Mouse (Mus musculus) monocyte, adult 5-6 weeks (primary cell): ENCODE results near the gene Mrps26. TPM values are rescaled to one million over a fixed set of nuclear protein-coding genes. Genes with fewer than 3 reads are reported as not detected.
A peak's percentile ranks its signal among the peaks of the same experiment; 100 is the strongest.
"Not testable (repeated sequence)": the region's sequence is repeated elsewhere in the genome, so short reads cannot be mapped to it uniquely, and the experiment has no call there.

Experiments
- ATAC-seq: fragments of 153-309, 156-312 bp; replicated peaks from 2 replicates; pipeline ENCODE4 v1.8.0; 2017; ENCODE audit warnings: mild to moderate bottlenecking; ENCODE audit not compliant: low TSS enrichment, insufficient number of reproducible peaks, severe bottlenecking, poor library complexity, low FRiP score
- total RNA-seq: library from RNA; stranded (forward); fragments of 200-1000, 200-491, 200-594 nt; gene quantifications from 3 replicates; pipeline ENCODE4 v1.2.3, GENCODE M21; 2017

Mrps26 gene
- total RNA-seq, result 12.2 to 32.6 TPM (median 25.0 TPM) in 3 replicates

DNA sequence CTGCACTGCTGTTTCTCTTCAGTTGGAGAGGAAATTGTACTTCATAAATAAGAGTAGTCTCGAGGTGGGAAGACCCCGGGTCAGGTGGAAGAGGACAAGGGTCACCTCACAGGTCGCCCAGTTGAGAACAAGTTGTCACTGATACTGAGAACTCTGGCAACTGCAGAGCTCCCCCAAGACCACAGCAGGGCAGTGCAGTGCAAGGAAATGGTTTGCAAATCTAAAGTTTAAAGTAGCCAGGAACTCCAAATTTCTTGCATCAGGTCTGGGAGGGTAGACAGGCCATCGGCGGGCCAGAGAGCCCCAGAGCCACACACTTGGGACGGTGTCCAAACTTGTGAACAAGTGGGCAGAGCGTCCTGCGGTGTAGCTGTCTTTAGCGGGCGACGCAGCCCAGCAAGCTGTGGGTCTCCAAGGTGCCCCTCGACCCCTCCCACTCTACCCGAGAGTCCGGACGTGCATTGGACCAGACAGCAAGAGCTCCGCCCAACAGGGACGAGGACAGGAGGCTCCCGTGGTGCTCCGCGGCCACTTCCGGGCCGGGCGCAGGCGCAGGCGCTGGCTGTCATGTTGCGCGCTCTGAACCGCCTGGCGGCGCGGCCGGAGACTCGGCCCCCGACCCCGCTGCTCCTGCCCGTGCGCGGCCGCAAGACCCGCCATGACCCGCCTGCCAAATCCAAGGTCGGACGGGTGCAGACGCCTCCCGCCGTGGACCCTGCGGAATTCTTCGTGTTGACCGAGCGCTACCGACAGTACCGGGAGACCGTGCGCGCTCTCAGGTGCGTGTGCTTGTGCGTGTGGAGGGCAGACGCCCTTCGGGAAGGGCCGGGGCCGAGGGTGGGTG, at the start of gene Mrps26:
Gene Mrps26 (plus strand): TSS at position 531 of the 844 bp plus-strand sequence.
- ATAC-seq, result peak; percentile 91

DNA sequence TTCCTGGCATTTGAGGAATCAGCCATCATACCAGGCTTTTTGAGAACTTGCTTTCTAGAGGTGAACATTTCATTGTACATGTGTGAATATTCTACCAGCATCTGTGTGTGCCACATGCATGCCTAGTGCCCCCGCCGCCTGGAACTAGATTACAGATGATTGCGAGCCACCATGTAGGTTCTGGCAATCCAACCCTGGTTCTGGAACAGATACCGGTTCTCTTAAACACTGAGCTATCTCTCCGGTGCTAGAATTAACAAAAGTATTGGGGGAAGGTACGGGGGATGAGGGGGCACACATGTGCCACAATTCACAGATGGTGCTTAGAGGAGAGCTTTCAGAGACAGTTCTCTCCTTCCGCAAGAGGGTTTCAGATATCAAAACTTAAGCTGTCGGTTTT, 49.6 kb upstream of the Mrps26 start:
- no peak for ATAC-seq

DNA sequence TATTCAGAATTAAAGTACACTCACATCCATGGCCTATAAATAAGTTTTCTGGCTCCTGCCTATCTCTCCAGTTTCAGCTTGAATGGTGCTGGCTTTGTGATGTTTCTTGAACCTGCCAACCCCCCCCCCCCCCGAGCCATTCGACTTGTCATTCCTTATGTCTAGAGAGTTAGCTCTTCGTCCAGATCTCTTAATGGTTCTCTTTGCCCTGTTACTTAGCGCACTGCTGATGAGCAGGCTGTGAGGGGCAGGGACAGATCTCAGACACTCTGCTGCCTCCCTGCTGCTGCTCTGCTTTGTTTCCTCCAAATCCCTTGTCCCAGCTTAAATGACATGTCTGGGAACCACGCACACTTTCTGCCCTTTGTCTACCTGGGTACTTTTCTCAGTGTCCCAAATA, 47.8 kb upstream of the Mrps26 start:
- ATAC-seq, result no peak

DNA sequence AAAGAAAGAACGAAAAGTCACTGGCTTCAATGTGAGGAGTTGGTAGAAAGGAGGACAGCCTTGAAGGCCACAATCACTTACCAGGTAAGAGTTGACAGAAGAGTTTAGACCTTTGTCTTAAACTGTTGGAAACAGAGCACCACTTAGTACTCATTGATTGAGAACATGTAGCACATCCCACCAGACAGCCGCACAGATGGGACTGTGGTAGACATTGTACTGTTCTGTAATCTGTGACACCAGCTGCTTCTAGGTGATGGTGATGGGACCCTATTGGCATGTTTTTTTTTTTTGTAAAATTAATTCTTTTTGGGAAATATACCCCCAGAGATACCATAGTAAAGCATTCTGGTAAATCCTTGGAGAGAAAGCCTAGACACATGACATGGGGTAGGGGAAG, 41.6 kb upstream of the Mrps26 start:
- no peak for ATAC-seq

DNA sequence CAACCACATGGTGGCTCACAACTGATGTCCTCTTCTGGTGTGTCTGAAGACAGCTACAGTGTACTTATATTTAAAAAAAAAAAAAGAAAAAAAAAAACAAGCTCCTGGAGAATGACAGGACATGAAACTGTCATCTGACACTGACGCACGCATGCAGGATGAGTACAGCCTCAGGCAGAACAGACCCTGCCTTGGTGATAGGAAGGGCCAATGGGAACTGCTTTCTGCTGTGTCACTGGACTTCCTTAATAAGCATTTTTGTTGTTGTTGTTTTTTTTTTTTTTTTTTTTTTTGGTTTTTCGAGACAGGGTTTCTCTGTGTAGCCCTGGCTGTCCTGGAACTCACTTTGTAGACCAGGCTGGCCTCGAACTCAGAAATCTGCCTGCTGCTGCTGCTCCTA, 38.1 kb upstream of the Mrps26 start:
- ATAC-seq, result not testable (repeated sequence)

DNA sequence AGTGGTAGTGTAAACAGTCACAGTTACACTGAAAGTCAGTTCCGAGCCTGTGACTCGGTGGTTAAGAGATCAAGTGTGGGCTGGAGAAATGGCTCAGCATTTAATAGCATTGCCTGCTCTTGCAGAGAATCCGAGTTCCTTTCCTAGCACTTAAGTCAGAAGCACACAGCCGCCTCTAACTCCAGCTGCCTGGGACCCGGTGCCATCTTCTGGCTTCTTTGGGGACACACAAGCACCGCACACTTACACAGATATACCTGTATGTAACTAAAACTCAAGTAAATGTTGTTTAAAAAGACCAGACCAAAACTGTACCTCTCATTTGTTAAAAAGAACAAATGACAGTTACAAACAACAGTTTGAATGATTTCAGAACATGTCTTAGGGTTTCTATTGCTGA, 35.1 kb upstream of the Mrps26 start:
- no peak for ATAC-seq

DNA sequence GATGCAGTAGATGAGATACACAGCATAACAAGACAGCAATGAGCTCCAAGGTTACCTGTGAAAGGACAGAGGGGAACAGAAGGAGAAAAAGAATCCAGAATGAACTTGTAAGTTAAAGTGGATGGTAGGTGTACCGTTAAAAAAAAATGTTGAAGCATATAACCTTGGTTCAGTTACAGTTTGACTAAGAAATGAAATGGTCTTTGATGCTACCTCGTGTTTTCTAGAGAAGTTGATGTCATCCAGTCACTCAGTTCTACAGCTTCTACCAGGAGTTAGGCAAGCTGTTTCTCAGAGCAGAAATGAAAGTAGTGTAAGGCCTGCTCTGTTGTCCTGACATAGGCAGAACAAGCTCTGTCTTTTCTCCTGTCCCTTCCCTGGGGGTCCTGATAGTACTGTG, 34.3 kb upstream of the Mrps26 start:
- no peak for ATAC-seq

DNA sequence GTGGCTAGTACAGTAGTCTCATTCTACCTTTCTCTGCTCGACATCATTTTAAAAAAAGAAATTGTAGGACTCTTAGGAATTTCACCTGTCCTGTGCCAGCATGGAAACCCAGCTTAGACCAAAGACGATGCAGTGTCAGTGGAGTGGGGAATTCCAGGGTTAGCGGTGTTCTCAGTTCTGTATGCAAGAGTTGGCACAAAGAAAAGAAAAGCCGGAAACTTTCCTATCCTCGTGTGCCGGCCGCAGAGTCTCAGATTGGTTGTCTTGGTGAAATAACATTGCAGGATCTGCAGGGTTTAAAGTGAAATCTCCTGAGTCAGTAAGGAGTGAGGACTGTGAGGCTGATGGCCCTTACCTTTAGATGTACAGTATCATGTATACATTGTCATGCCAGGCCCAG, 33.6 kb upstream of the Mrps26 start:
- no peak for ATAC-seq

DNA sequence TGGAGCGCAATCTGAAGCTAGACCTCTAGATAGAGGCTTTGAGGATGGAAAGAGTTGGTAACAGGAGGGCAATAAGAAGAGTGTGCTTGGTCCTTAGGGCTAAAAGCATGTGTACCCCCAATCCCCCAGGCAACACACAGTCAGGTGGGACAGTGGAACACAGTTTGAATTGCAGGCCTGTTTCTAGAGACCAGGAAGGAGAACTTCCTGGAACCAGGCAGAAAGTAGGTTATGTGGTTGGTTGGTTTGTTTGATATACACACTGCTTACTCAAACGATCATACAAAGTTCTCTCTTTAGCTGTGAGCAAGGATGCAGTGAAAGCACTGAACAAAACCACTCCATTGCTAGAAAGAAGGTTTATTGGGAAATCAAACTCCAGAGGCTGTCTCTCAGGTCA, 31.3 kb upstream of the Mrps26 start:
- no peak for ATAC-seq

DNA sequence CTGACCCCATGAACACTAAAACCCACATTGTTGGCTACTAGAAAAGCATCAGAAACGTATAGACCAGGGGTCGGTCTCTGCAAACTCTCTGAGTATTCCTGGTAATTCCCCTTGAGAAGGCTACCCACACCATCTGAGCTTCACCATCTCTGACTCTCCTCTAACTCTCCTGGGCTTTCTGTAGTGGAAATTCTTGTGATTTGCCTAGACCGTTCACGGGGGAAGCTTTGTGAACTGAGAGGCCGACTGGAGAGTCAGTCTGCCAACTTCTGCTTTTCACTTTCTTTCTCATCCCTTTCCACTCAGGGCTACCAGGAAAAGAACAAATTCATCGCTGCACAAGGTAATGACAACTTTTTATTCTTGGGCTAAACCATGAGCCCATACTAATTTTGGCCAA, 28.5 kb upstream of the Mrps26 start:
- ATAC-seq, result no peak

DNA sequence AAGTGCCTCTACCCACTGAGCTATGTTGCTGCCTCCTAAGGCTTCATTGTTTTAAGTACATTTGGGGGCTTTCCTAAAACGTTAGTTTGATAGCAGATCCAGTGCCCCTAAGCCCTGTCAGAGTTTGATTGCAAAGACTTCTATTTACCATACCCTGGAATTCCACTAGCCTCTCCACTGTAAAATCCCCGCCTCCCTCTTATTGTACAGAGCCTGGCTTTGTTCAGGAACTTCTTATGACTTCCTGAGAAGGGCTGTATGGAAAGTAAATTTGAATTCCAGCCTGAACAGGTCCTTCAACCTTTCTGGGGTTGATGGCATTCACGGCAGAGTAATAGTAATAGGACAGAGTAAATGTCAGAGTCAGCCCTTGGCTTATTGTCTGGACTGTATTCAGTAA, 26.7 kb upstream of the Mrps26 start:
- ATAC-seq, result no peak

DNA sequence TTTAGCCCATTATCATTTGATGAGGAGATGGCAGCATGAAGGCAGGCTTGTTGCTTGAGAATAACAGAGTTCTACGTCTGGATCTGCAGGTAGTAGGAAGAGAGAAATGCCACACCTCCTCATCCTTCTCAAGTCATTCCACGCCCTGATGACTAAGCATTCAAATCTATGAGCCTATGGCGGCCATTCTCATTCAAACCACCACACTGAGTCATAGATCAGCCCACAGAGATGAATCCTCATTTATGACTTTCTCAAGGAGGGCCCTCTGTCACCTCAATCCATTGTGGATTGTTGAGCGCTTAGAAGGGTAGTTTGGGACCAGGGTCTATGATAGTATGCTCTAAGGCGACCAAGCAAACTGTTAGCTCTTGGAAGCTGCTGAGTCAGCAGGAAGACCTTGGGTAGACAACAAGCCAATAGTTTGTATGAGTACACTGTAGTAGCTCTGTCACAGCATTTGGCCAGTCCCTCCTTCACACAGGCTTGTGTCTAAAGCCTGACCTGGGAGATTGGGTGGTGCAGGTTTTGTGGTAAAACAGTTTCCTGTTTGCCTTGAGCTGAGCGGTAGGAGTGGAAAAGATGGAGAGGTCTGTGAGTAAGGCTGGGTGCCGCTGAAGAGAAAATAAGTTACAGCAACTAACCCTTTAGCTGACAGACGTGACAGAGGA, 24.5 kb upstream of the Mrps26 start:
- ATAC-seq, result no peak

DNA sequence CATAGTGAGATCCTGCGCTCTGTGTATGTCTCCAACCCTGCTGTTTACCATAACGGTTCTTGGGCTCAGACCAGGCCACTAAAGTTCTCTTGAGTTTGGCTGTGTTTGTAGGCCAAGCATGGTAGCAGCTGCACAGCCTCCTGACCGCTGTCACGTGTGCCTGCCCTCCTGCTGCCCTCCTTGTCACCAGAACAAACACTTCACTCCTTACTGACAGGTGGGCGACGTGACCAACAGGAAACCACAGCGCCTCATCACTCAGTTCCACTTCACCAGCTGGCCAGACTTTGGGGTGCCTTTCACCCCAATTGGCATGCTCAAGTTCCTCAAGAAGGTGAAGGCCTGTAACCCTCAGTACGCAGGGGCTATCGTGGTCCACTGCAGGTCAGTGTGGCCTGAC, 23.3 kb upstream of the Mrps26 start:
- no peak; the same call in 1 of the 2 replicates for ATAC-seq

DNA sequence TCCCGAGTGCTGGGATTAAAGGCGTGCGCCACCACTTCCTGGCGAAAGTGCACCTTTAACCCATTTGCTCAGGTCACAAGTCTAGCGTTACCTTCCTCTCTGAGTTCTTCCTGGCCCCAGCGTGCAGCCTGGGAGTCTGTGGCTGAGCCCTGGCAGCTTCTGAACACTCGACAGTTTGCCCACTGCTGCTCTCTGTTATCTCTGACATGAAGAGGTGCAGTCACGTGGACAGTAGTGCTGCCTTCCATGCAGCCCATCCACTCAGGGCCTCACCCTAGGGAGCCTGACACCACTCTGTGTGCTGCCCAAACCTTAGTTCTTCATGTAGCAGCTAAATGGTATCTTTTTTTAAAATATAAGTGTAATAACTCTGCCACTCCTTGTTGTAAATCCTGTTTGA, 16.6 kb upstream of the Mrps26 start:
- ATAC-seq, result no peak

DNA sequence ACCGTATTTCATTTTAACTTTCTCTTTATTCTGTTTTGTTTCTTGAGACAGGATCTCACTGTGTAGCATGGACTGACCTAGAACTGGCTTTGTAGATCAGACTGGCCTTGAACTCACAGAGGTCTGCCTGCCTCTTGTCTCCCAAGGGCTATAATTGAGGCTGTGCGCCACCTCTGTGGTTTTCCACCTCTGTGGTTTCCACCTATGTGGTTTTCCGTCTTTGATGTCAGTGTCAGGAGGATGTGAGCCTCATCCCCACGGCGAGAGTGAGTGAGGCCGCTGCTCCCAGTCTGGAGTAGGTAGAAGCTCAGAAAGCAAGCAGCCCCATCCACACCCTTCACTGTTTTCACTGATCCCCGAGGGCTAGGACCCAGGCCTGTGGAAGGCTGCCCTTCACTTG, 8.7 kb upstream of the Mrps26 start:
- ATAC-seq, result no peak

DNA sequence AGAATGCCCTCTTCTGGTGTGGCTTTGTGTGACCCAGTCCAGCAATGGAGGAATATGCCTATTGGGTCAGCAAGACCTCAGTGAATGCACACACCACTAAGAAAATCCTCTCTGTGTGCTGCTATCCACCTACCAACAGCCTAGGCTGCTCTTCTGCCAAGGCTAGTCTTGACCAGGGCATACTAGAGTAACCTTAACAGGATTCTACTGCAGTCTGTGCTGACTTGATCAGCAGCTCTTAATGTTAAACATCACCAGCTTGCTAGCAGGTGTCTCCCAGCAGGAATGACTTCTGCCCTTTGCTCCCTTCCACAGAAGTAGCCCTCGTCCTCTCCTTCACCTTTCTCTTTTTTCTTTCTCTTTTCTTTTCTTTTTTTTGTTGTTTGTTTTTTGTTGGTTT, 7.2 kb upstream of the Mrps26 start:
- no peak for ATAC-seq

DNA sequence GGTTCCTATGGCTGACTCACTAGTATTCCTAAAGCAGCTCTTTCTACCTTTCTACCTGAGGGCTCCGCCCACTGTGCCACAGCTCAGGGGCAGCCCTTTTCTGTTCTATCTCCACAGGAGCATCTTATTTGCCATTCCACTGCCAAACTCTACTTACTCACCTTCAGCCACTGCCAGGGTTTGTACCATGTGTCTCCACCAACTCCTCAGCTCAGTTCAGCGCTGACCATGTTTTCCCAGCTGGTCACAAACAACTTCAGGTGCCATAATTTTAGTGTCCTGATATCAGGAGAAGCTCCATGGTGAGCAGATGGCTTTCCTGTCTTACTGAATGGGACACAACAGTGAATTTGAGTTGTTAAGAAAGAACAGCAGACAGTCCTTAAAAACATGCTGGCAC, 6.1 kb upstream of the Mrps26 start:
- ATAC-seq, result no peak

DNA sequence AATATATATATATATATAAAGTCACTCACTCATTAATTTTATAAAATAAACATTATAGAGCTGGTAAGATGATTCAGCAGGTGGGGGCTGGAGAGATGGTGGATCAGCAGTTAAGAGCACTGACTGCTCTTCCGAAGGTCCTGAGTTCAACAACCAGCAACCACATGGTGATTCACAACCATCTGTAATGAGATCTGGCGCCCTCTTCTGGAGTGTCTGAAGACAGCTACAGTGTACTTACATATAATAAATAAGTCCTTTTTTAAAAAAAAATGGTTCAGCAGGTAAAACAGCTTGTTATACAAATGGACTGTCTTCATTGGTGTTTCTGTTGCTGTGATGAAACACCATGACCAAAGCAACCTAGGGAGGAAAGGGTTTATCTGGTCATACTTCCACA, 5.5 kb upstream of the Mrps26 start:
- ATAC-seq, result no peak

DNA sequence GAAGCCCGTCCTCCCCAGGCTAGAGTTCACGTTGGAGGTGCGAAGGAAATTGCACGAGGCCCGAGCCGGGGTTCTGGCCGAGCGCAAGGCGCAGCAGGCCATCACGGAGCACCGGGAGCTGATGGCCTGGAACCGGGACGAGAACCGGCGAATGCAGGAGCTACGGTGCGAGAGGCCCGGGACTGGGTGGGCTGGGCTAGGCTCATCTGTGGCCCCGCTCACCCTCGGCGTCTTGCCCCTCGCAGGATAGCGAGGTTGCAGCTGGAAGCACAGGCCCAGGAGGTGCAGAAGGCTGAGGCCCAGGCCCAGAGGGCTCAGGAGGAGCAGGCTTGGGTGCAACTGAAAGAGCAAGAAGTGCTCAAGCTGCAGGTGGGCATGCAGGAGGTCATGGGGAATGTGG, 521 bp downstream of the Mrps26 start:
- no peak for ATAC-seq

DNA sequence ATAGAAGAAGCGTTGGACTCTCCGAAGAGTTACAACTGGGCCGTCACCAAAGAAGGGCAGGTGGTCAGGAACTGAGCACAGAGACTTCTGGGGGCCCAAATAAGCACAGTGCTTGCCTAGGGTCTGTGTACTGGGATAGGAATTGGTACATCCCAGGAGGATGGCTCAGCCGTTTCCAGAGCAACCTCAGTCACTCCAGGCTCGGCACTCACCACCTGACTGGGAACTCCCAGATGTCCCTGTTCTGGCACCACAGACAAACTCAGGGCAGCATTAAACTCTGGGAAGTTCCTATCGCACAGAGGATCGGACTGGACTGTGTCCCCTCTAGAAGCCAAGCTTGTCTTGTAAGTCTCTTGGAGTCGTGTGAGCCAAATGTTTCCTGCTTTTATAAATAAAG, 1.4 kb downstream of the Mrps26 start:
- ATAC-seq, result no peak
